Mouse (Mus musculus) brain, embryonic 14.5 days (tissue): ENCODE measurements around the gene Nlgn2.

Experiments
- CTCF ChIP-seq: fragments of 200-500 bp; IDR thresholded peaks from 2 replicates; pipeline ENCODE4 v1.5.1; 2012; ENCODE audit warnings: inconsistent platforms, mild to moderate bottlenecking, moderate library complexity, borderline replicate concordance; ENCODE audit not compliant: insufficient read depth, insufficient read length; ENCODE audit errors: extremely low read depth
- POLR2A ChIP-seq: fragments of 200-500 bp; IDR thresholded peaks from 2 replicates; pipeline ENCODE4 v1.6.1; 2012; ENCODE audit warnings: mild to moderate bottlenecking, inconsistent platforms, borderline replicate concordance; ENCODE audit not compliant: poor library complexity, insufficient read depth, insufficient read length, severe bottlenecking; ENCODE audit errors: extremely low read depth

DNA sequence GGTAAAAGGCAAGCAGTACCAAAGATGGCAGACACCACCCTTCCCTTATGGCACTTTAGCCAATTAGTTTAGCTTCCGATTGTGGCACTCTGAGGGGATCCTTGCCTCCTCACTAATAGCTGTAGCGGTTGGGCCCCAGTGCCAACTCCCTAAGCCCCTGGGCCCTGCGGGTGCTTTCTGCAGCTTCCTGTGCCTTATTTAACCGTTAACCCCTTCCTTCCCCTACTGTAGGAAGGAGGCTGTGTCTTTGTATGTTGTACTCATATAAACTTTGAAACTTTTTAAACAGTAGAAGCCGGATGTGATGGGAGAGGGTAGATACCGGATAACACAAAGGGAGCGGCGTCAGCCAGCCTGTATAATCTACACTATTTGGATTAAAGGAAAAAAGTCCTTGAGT, 13.2 kb upstream of the Nlgn2 start:
- TF ChIP-seq POLR2A = no peak
- TF ChIP-seq CTCF = no peak
